ENCODE assay signal across 9 mouse cellular contexts in genomic region chr2:127484476-127485170, GRCm38 (mm10). TPM values are rescaled to one million over a fixed set of nuclear protein-coding genes. Genes with fewer than 3 reads are reported as not detected.
A peak's percentile ranks its signal among the peaks of the same experiment; 100 is the strongest.
DNase-seq lines count a peak whose midpoint lies in the region; ATAC-seq and TF ChIP-seq lines count a peak whose summit lies in the region.
"Had no signal": no experiment of that assay in that cellular context is flagged by ENCODE, and none has a peak within 500 bp of the region (broad histone marks: within the 10 kb centered on the region; RNA-seq: fewer than 3 reads in every experiment).

No protein-coding gene starts in this region.

- no peak for TF ChIP-seq CTCF in brain, embryonic 14.5 days (IDR thresholded peaks at IDR 0.05; ENCODE audit: borderline replicate concordance, extremely low read depth, insufficient read depth, insufficient read length)

- peak overlapping the region; percentile 49 for H3K4me2 ChIP-seq in hindbrain, embryonic 15.5 days
- H3K4me2 ChIP-seq in midbrain, embryonic 14.5 days (ENCODE audit: low read length) = peak overlapping the region; percentile 38

- peak overlapping the region; percentile 17; the same call in 1 of the 2 replicates for H3K4me3 ChIP-seq in hindbrain, embryonic 15.5 days
- H3K4me3 ChIP-seq in midbrain, embryonic 14.5 days (replicated peaks; ENCODE audit: low read depth, low read length) = no peak overlapping the region

- peaks cover 34% of the 10 kb centered on the region for H3K4me1 ChIP-seq in hindbrain, embryonic 15.5 days (replicated peaks)
- peaks cover 15% of the 10 kb centered on the region; the same call in 1 of the 2 replicates for H3K4me1 ChIP-seq in midbrain, embryonic 14.5 days (ENCODE audit: control insufficient read depth, insufficient read depth, low read length)

- H3K9ac ChIP-seq in hindbrain, embryonic 15.5 days = no peak overlapping the region
- H3K9ac ChIP-seq in midbrain, embryonic 14.5 days (replicated peaks; ENCODE audit: low read length) = no peak overlapping the region

- intact Hi-C loops in gastrocnemius, postnatal 14 days (cut with DNase I; ENCODE audit: low total_unique reads) = no loop called here

- H3K27ac ChIP-seq in hindbrain, embryonic 15.5 days (replicated peaks) = no peak overlapping the region
- H3K27ac ChIP-seq in midbrain, embryonic 14.5 days (replicated peaks; ENCODE audit: low read depth, low read length) = no peak overlapping the region
- H3K27ac ChIP-seq: macrophage had no signal

- H3K27me3 ChIP-seq in hindbrain, embryonic 15.5 days = peaks cover 67% of the 10 kb centered on the region
- peaks cover 56% of the 10 kb centered on the region for H3K27me3 ChIP-seq in midbrain, embryonic 14.5 days (ENCODE audit: control insufficient read depth, insufficient read depth, low read length)

- no peaks in the 10 kb centered on the region for H3K9me3 ChIP-seq in hindbrain, embryonic 15.5 days
- no peaks in the 10 kb centered on the region for H3K9me3 ChIP-seq in midbrain, embryonic 14.5 days (ENCODE audit: control insufficient read depth, low read length)

- ATAC-seq in hindbrain, embryonic 15.5 days (ENCODE audit: low FRiP score, low read depth) = peak; percentile 72
- ATAC-seq in midbrain, embryonic 14.5 days (ENCODE audit: low FRiP score, low TSS enrichment) = peak; percentile 47; the same call in 1 of the 2 replicates
- ATAC-seq in activated CD4-positive, CD25-positive, alpha-beta regulatory T cell, adult 4 months = no peak

- H3K36me3 ChIP-seq in hindbrain, embryonic 15.5 days = no peaks in the 10 kb centered on the region
- H3K36me3 ChIP-seq in midbrain, embryonic 14.5 days (ENCODE audit: control insufficient read depth, insufficient read depth, low read length) = no peaks in the 10 kb centered on the region

- DNase-seq in ES-CJ7 (ENCODE audit: low read depth, low spot score) = peak; percentile 86
- DNase-seq in brain, embryonic 14.5 days (ENCODE audit: low read depth) = peak; percentile 89
- DNase-seq in gastrocnemius, postnatal 14 days = peak; percentile 53
- peak; percentile 74 for DNase-seq in liver
- peak; percentile 82 for DNase-seq in midbrain, embryonic 14.5 days
- DNase-seq in thymus, postnatal 14 days = peak; percentile 59

- 7% methylated on average over 19 of the region's 19 CpGs for WGBS in hindbrain, embryonic 15.5 days
- WGBS in midbrain, embryonic 14.5 days = 5% methylated on average over 19 of the region's 19 CpGs

- TF ChIP-seq POLR2A in brain, embryonic 14.5 days (IDR thresholded peaks at IDR 0.05; ENCODE audit: borderline replicate concordance, extremely low read depth, insufficient read depth, insufficient read length, poor library complexity, severe bottlenecking) = no peak

RNA-seq across cellular contexts. Expression of gene Kcnip3, which starts 37.3 kb away (rescaled TPM):
- polyA plus RNA-seq in brain, embryonic 14.5 days (2012; rRNA removed) = 15.2 and 15.5 TPM in 2 replicates
- total RNA-seq in gastrocnemius, postnatal 14 days (2021) = under 1 TPM; 0.53 to 0.86 TPM
- 11.0 and 13.9 TPM in 2 replicates for polyA plus RNA-seq in hindbrain, embryonic 15.5 days (2015; fragmentation: Nextera tagmentation; extraction: Ambion mirVana)
- polyA plus RNA-seq in midbrain, embryonic 14.5 days (2014; fragmentation: Nextera tagmentation; extraction: Ambion mirVana) = 10.7 and 13.1 TPM in 2 replicates
- under 1 TPM in 1 of 2 experiments, not detected in 1; 0.43 TPM for polyA plus RNA-seq in activated CD4-positive, CD25-positive, alpha-beta regulatory T cell, adult 4 months (2017; shearing (Covaris generic))
- polyA plus RNA-seq: macrophage had no signal

RNA-seq across cellular contexts. Expression of gene Fahd2a, which starts 40.3 kb away (rescaled TPM):
- 25.8 and 30.8 TPM in 2 replicates for polyA plus RNA-seq in brain, embryonic 14.5 days (2012; rRNA removed)
- 10 to 100 TPM; 14.5 to 17.5 TPM for total RNA-seq in gastrocnemius, postnatal 14 days (2021)
- polyA plus RNA-seq in hindbrain, embryonic 15.5 days (2015; fragmentation: Nextera tagmentation; extraction: Ambion mirVana) = 30.4 and 31.8 TPM in 2 replicates
- 37.0 and 42.8 TPM in 2 replicates for polyA plus RNA-seq in midbrain, embryonic 14.5 days (2014; fragmentation: Nextera tagmentation; extraction: Ambion mirVana)
- polyA plus RNA-seq in activated CD4-positive, CD25-positive, alpha-beta regulatory T cell, adult 4 months (2017; shearing (Covaris generic)) = 10 to 100 TPM; 48.1 to 48.7 TPM

RNA-seq across cellular contexts. Expression of gene Prom2, which starts 56.6 kb away (rescaled TPM):
- polyA plus RNA-seq in brain, embryonic 14.5 days (2012; rRNA removed) = 0.42 and 0.59 TPM in 2 replicates
- not detected for total RNA-seq in gastrocnemius, postnatal 14 days (2021)
- polyA plus RNA-seq in hindbrain, embryonic 15.5 days (2015; fragmentation: Nextera tagmentation; extraction: Ambion mirVana) = 0.09 and 0.10 TPM in 2 replicates
- not detected in 2 replicates for polyA plus RNA-seq in midbrain, embryonic 14.5 days (2014; fragmentation: Nextera tagmentation; extraction: Ambion mirVana)
- polyA plus RNA-seq in activated CD4-positive, CD25-positive, alpha-beta regulatory T cell, adult 4 months (2017; shearing (Covaris generic)) = not detected
- polyA plus RNA-seq: macrophage had no signal

RNA-seq across cellular contexts. Expression of gene Gpat2, which starts 59.6 kb away (rescaled TPM):
- 0.07 and 0.13 TPM in 2 replicates for polyA plus RNA-seq in brain, embryonic 14.5 days (2012; rRNA removed)
- total RNA-seq in gastrocnemius, postnatal 14 days (2021) = not detected
- 0.18 and 0.33 TPM in 2 replicates for polyA plus RNA-seq in hindbrain, embryonic 15.5 days (2015; fragmentation: Nextera tagmentation; extraction: Ambion mirVana)
- polyA plus RNA-seq in midbrain, embryonic 14.5 days (2014; fragmentation: Nextera tagmentation; extraction: Ambion mirVana) = 0.08 TPM in 2 replicates
- polyA plus RNA-seq in activated CD4-positive, CD25-positive, alpha-beta regulatory T cell, adult 4 months (2017; shearing (Covaris generic)) = under 1 TPM in 1 of 2 experiments, not detected in 1; 0.33 TPM
- polyA plus RNA-seq: macrophage had no signal
